Mouse (Mus musculus) stomach, embryonic 14.5 days (tissue): ENCODE measurements around the gene Fgr. TPM values are rescaled to one million over a fixed set of nuclear protein-coding genes. Genes with fewer than 3 reads are reported as not detected.
"Not testable (repeated sequence)": the region's sequence is repeated elsewhere in the genome, so short reads cannot be mapped to it uniquely, and the experiment has no call there.

ENCODE experiments used
- ATAC-seq: fragments of 200-750 bp; cut with Nextera tagmentation; 2 replicates; pipeline ENCODE4 v1.8.0; 2017; ENCODE audit warnings: low read depth, moderate TSS enrichment; ENCODE audit not compliant: insufficient number of reproducible peaks, insufficient read depth, low FRiP score
- H3K27ac ChIP-seq: fragments of 300-500 bp; sonication (generic); 2 replicates; pipeline ENCODE4 v1.5.1; 2014; ENCODE audit warnings: mild to moderate bottlenecking, low read length, moderate library complexity, mixed read lengths
- H3K27me3 ChIP-seq: fragments of 300-500 bp; sonication (generic); 2 replicates; pipeline ENCODE4 v1.6.1; 2014; ENCODE audit warnings: low read length, control low read depth, mixed read lengths; ENCODE audit not compliant: control insufficient read depth, insufficient read depth
- H3K36me3 ChIP-seq: fragments of 300-500 bp; sonication (generic); 2 replicates; pipeline ENCODE4 v1.6.1; 2014; ENCODE audit warnings: mild to moderate bottlenecking, control low read depth, low read length, moderate library complexity, mixed read lengths; ENCODE audit not compliant: control insufficient read depth, insufficient read depth
- H3K4me1 ChIP-seq: fragments of 300-500 bp; sonication (generic); 2 replicates; pipeline ENCODE4 v1.6.1; 2014; ENCODE audit warnings: low read length, control low read depth, mixed read lengths; ENCODE audit not compliant: control insufficient read depth, insufficient read depth
- H3K4me2 ChIP-seq: fragments of 300-500 bp; sonication (generic); replicated peaks from 2 replicates; pipeline ENCODE4 v1.6.1; 2014; ENCODE audit warnings: low read depth, low read length, control low read depth
- H3K4me3 ChIP-seq: fragments of 300-500 bp; sonication (generic); 2 replicates; pipeline ENCODE4 v1.5.1; 2014; ENCODE audit warnings: low read depth, low read length, control low read depth
- H3K9ac ChIP-seq: fragments of 300-500 bp; sonication (generic); replicated peaks from 2 replicates; pipeline ENCODE4 v1.6.1; 2014; ENCODE audit warnings: low read depth, mild to moderate bottlenecking, control low read depth, low read length, moderate library complexity, mixed read lengths
- H3K9me3 ChIP-seq: fragments of 300-500 bp; sonication (generic); 2 replicates; pipeline ENCODE4 v1.6.1; 2016; ENCODE audit warnings: low read depth, low read length, control low read depth; ENCODE audit not compliant: control insufficient read depth
- WGBS: fragments of 180-500 bp; shearing (Covaris S2); extraction: QIAGEN DNeasy Blood & Tissue Kit; methylation state at CpG from one replicate; pipeline ENCODE4 v1.1.7; 2014; 5-methylcytosine and 5-hydroxymethylcytosine counted together
- polyA plus RNA-seq: library from polyadenylated mRNA; unstranded; fragments of >200 nt; fragmentation: Nextera tagmentation; extraction: Ambion mirVana; gene quantifications from 2 replicates; pipeline ENCODE4 v1.2.1, GENCODE M21; 2014

The Fgr gene
- polyA plus RNA-seq = 0.13 and 0.19 TPM in 2 replicates

- Histone ChIP-seq H3K4me2 (peak within 1 kb of the TSS; percentile 20; the same call in 1 of the 2 replicates), H3K4me1 (no peaks in the 10 kb centered on the region; the same call in 1 of the 2 replicates), H3K27me3 (0 out of 2 replicates have a peak, but pooled peaks cover 9% of the 10 kb centered on the region), H3K9ac (no peak within 1 kb of the TSS), H3K36me3 (no peaks in the 10 kb centered on the region), H3K27ac (no peak within 1 kb of the TSS), H3K9me3 (no peaks in the 10 kb centered on the region), H3K4me3 (0 out of 2 replicates have a peak within 1 kb of the TSS, but pooled peaks have one; percentile 5)
- 17% methylated on average over 21 of the region's 21 CpGs for WGBS
- peak; percentile 42; the same call in 1 of the 2 replicates for ATAC-seq
These were observed at the start of gene Fgr for GRCm38 (mm10) chr4:132973814-132974398. Gene Fgr (plus strand): TSS chr4:132974095.

GRCm38 (mm10) chr4:132926520-132926919 lies 47.4 kb upstream of the Fgr start:
- not testable (repeated sequence) for H3K27me3 ChIP-seq, H3K27ac ChIP-seq, H3K4me2 ChIP-seq, H3K9ac ChIP-seq, H3K36me3 ChIP-seq, H3K4me1 ChIP-seq, H3K9me3 ChIP-seq, ATAC-seq, H3K4me3 ChIP-seq
- 45% methylated on average over 2 of the region's 2 CpGs for WGBS

- H3K9me3 ChIP-seq = no peaks in the 10 kb centered on the region
- 10% methylated on average over 8 of the region's 8 CpGs for WGBS
- H3K36me3 ChIP-seq = no peaks in the 10 kb centered on the region
- H3K4me1 ChIP-seq = no peaks in the 10 kb centered on the region
- no peak overlapping the region for H3K4me2 ChIP-seq
- no peak overlapping the region for H3K4me3 ChIP-seq
- no peak overlapping the region for H3K9ac ChIP-seq
- H3K27me3 ChIP-seq = no peaks in the 10 kb centered on the region
- ATAC-seq = no peak
- no peak overlapping the region for H3K27ac ChIP-seq
These were observed 43.1 kb upstream of the Fgr start for GRCm38 (mm10) chr4:132930784-132931183.

GRCm38 (mm10) chr4:132932752-132933404 lies 41.0 kb upstream of the Fgr start:
- ATAC-seq = no peak
- H3K36me3 ChIP-seq = no peaks in the 10 kb centered on the region
- no peaks in the 10 kb centered on the region for H3K4me1 ChIP-seq
- H3K27ac ChIP-seq = no peak overlapping the region
- no peak overlapping the region for H3K4me3 ChIP-seq
- no peak overlapping the region for H3K9ac ChIP-seq
- H3K4me2 ChIP-seq = no peak overlapping the region
- no peaks in the 10 kb centered on the region for H3K27me3 ChIP-seq
- WGBS = 83% methylated on average over 4 of the region's 4 CpGs
- H3K9me3 ChIP-seq = no peaks in the 10 kb centered on the region

GRCm38 (mm10) chr4:132934639-132935038 lies 39.3 kb upstream of the Fgr start:
- no peaks in the 10 kb centered on the region for H3K36me3 ChIP-seq
- no peaks in the 10 kb centered on the region for H3K9me3 ChIP-seq
- H3K27ac ChIP-seq = no peak overlapping the region
- no peak for ATAC-seq
- H3K27me3 ChIP-seq = no peaks in the 10 kb centered on the region
- WGBS = 21% methylated on average over 7 of the region's 7 CpGs
- peak overlapping the region; percentile 4; the same call in 1 of the 2 replicates for H3K9ac ChIP-seq
- H3K4me3 ChIP-seq = no peak overlapping the region
- H3K4me1 ChIP-seq = no peaks in the 10 kb centered on the region
- no peak overlapping the region for H3K4me2 ChIP-seq

- no peak overlapping the region for H3K4me2 ChIP-seq
- H3K4me3 ChIP-seq = no peak overlapping the region
- H3K27ac ChIP-seq = 0 out of 2 replicates have a peak overlapping the region, but pooled peaks have one; percentile 16
- H3K27me3 ChIP-seq = no peaks in the 10 kb centered on the region
- no peaks in the 10 kb centered on the region for H3K4me1 ChIP-seq
- no peak overlapping the region for H3K9ac ChIP-seq
- 53% methylated on average over 12 of the region's 12 CpGs for WGBS
- ATAC-seq = no peak
- no peaks in the 10 kb centered on the region for H3K36me3 ChIP-seq
- no peaks in the 10 kb centered on the region for H3K9me3 ChIP-seq
These were observed 35.5 kb upstream of the Fgr start for GRCm38 (mm10) chr4:132938181-132938941.

GRCm38 (mm10) chr4:132939421-132940127 lies 34.3 kb upstream of the Fgr start:
- Histone ChIP-seq H3K4me1 (no peaks in the 10 kb centered on the region), H3K4me2 (no peak overlapping the region), H3K27ac (no peak overlapping the region), H3K9ac (no peak overlapping the region), H3K36me3 (no peaks in the 10 kb centered on the region), H3K4me3 (no peak overlapping the region), H3K27me3 (no peaks in the 10 kb centered on the region), H3K9me3 (no peaks in the 10 kb centered on the region)
- ATAC-seq = no peak
- WGBS = 28% methylated on average over 22 of the region's 22 CpGs
